Mouse (Mus musculus) MEL (cell line): ENCODE data around the gene Acin1. TPM values are rescaled to one million over a fixed set of nuclear protein-coding genes. Genes with fewer than 3 reads are reported as not detected.

Source experiments
- BHLHE40 ChIP-seq: IDR thresholded peaks from 2 replicates; pipeline ENCODE4 v1.6.1; 2012; ENCODE audit warnings: low read depth, mild to moderate bottlenecking, inconsistent platforms, low read length, improper control_type of control experiment, borderline replicate concordance
- CHD1 ChIP-seq: IDR thresholded peaks from 2 replicates; pipeline ENCODE4 v1.6.1; 2012; ENCODE audit warnings: low read depth, mild to moderate bottlenecking, inconsistent platforms, low read length, improper control_type of control experiment
- CHD2 ChIP-seq: IDR thresholded peaks from 2 replicates; pipeline ENCODE4 v1.6.1; 2011; ENCODE audit warnings: low read length, improper control_type of control experiment
- ELF1 ChIP-seq: IDR thresholded peaks from 2 replicates; pipeline ENCODE4 v1.6.1; 2014; ENCODE audit warnings: low read depth, mild to moderate bottlenecking, inconsistent platforms, low read length, improper control_type of control experiment, moderate library complexity
- ETS1 ChIP-seq: IDR thresholded peaks from 2 replicates; pipeline ENCODE4 v1.6.1; 2012; ENCODE audit warnings: low read depth, mild to moderate bottlenecking, inconsistent platforms, low read length, improper control_type of control experiment, moderate library complexity
- GABPA ChIP-seq: IDR thresholded peaks from 2 replicates; pipeline ENCODE4 v1.6.1; 2012; ENCODE audit warnings: low read depth, mild to moderate bottlenecking, inconsistent platforms, low read length, improper control_type of control experiment, moderate library complexity
- HCFC1 ChIP-seq: IDR thresholded peaks from 2 replicates; pipeline ENCODE4 v1.6.1; 2012; ENCODE audit warnings: low read depth, mild to moderate bottlenecking, inconsistent platforms, low read length, improper control_type of control experiment, moderate library complexity
- JUND ChIP-seq: IDR thresholded peaks from 2 replicates; pipeline ENCODE4 v1.6.1; 2011; ENCODE audit warnings: low read depth, mild to moderate bottlenecking, improper control_type of control experiment, low read length
- MAFK ChIP-seq: IDR thresholded peaks from 2 replicates; pipeline ENCODE4 v1.6.1; 2011; ENCODE audit warnings: low read depth, mild to moderate bottlenecking, low read length, improper control_type of control experiment, borderline replicate concordance
- NRF1 ChIP-seq: IDR thresholded peaks from 2 replicates; pipeline ENCODE4 v1.6.1; 2014; ENCODE audit warnings: low read depth, mild to moderate bottlenecking, inconsistent platforms, low read length, improper control_type of control experiment, moderate library complexity; ENCODE audit not compliant: poor library complexity, insufficient read depth, severe bottlenecking
- POLR2A ChIP-seq, 2 experiments: IDR thresholded peaks; 2 replicates each; pipeline ENCODE4 v1.6.1; 2011 to 2012; ENCODE audit warnings: low read length in 2 of 2, mild to moderate bottlenecking in 2 of 2, control low read depth in 1 of 2, improper control_type of control experiment in 1 of 2, low read depth in 1 of 2, moderate library complexity in 1 of 2; ENCODE audit not compliant: control insufficient read depth in 1 of 2, insufficient read depth in 1 of 2, poor library complexity in 1 of 2
- POLR2AphosphoS5 ChIP-seq: IDR thresholded peaks from 2 replicates; pipeline ENCODE4 v1.6.1; 2012; ENCODE audit warnings: low read depth, borderline replicate concordance, mild to moderate bottlenecking, inconsistent platforms, low read length, moderate library complexity, mixed read lengths
- RAD21 ChIP-seq: IDR thresholded peaks from 2 replicates; pipeline ENCODE4 v1.6.1; 2011; ENCODE audit warnings: mild to moderate bottlenecking, low read depth, low read length, improper control_type of control experiment
- RCOR1 ChIP-seq: IDR thresholded peaks from 2 replicates; pipeline ENCODE4 v1.6.1; 2012; ENCODE audit warnings: low read depth, mild to moderate bottlenecking, inconsistent platforms, low read length, improper control_type of control experiment
- SIN3A ChIP-seq: IDR thresholded peaks from 2 replicates; pipeline ENCODE4 v1.6.1; 2012; ENCODE audit warnings: low read length, improper control_type of control experiment, inconsistent platforms
- SMC3 ChIP-seq: IDR thresholded peaks from 2 replicates; pipeline ENCODE4 v1.6.1; 2011; ENCODE audit warnings: low read depth, low read length, improper control_type of control experiment
- TAL1 ChIP-seq: IDR thresholded peaks from 2 replicates; pipeline ENCODE4 v1.6.1; 2012; ENCODE audit warnings: mild to moderate bottlenecking, inconsistent platforms, low read length, moderate library complexity, mixed read lengths
- UBTF ChIP-seq: IDR thresholded peaks from 2 replicates; pipeline ENCODE4 v1.6.1; 2012; ENCODE audit warnings: low read depth, mild to moderate bottlenecking, inconsistent platforms, low read length, improper control_type of control experiment, moderate library complexity, borderline replicate concordance; ENCODE audit not compliant: insufficient read depth
- USF1 ChIP-seq: IDR thresholded peaks from 2 replicates; pipeline ENCODE4 v1.6.1; 2014; ENCODE audit warnings: low read depth, mild to moderate bottlenecking, inconsistent platforms, low read length, improper control_type of control experiment, moderate library complexity
- USF2 ChIP-seq, 2 experiments: IDR thresholded peaks; 2 replicates each; pipeline ENCODE4 v1.6.1; 2011 to 2012; ENCODE audit warnings: improper control_type of control experiment in 2 of 2, low read length in 2 of 2, borderline replicate concordance in 1 of 2, inconsistent platforms in 1 of 2, low read depth in 1 of 2, mild to moderate bottlenecking in 1 of 2; ENCODE audit not compliant: insufficient read depth in 1 of 2
- ZC3H11A ChIP-seq: IDR thresholded peaks from 2 replicates; pipeline ENCODE4 v1.6.1; 2012; ENCODE audit warnings: low read depth, mild to moderate bottlenecking, inconsistent platforms, low read length, improper control_type of control experiment
- ZKSCAN1 ChIP-seq: IDR thresholded peaks from 2 replicates; pipeline ENCODE4 v1.6.1; 2012; ENCODE audit warnings: low read depth, mild to moderate bottlenecking, inconsistent platforms, low read length, improper control_type of control experiment, moderate library complexity
- ZMIZ1 ChIP-seq: IDR thresholded peaks from 2 replicates; pipeline ENCODE4 v1.6.1; 2012; ENCODE audit warnings: low read depth, mild to moderate bottlenecking, inconsistent platforms, low read length, improper control_type of control experiment, moderate library complexity
- ZNF384 ChIP-seq: IDR thresholded peaks from 2 replicates; pipeline ENCODE4 v1.6.1; 2012; ENCODE audit warnings: low read depth, mild to moderate bottlenecking, inconsistent platforms, low read length, improper control_type of control experiment
- polyA plus RNA-seq, 2 experiments: library from polyadenylated mRNA; stranded (reverse) in 1 of 2; unstranded in 1 of 2; fragments of >175 nt in 1 of 2; fragments of >200 nt in 1 of 2; gene quantifications; 2 replicates each; pipeline versions ENCODE4 v1.2.1 to v1.2.4; 2012; ENCODE audit warnings: low replicate concordance in 2 of 2, low read depth in 1 of 2; ENCODE audit not compliant: insufficient read length in 2 of 2, insufficient read depth in 1 of 2, missing spikeins in 1 of 2
- total RNA-seq: library from RNA; depleted of rRNA; stranded (reverse); fragments of 300-350 nt; gene quantifications from 2 replicates; pipeline ENCODE4 v1.2.3, GENCODE M21; 2012

The Acin1 gene
- total and polyA plus RNA-seq, 3 experiments: 103 to 248 (median 115) TPM

DNA sequence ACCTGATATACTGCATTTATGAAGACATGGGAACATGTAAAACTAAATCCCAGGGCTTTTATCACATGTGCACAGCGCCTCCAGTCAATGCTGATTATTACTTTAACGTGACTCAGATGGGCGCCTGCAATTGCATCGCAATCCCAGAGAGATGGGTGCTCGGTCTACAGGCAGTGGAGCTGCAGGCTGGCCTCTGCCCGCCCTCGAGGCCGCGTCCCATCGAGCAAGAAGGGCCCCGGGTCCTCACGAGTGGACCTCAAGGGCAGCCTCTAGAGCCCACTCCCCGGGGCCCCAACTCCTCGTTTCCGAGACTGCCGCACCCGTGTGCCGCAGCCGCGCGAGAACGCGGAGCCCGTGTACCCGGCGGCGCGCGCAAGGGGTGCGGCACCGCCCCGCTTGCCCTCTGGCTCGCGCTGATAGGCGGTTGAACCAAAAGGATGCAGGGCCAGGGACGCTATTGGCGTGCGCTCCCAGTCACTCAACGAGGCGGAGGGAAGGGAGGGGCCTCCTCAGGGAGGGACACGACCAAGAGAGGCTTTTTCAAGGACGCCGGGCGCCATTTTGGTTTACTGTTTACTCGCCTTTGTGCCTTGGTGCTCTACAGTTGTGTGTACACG is 83.6 kb downstream of the Acin1 start (continued):
- TF ChIP-seq ZMIZ1 (peak; percentile 76; the same call in 1 of the 2 replicates), USF1 (no peak), TAL1 (peak; percentile 66), ETS1 (peak; percentile 40; the same call in 1 of the 2 replicates), SIN3A (peak; percentile 28; the same call in 1 of the 2 replicates), UBTF (no peak), USF2 (IDR thresholded peaks at IDR 0.05; ENCODE audit: borderline replicate concordance in 1 of 2, insufficient read depth in 1 of 2, low read depth in 1 of 2, low read length in 2 of 2) (no peak), POLR2AphosphoS5 (peak; percentile 93; the same call in 1 of the 2 replicates), CHD2 (peak; percentile 74), JUND (no peak), RCOR1 (no peak), ELF1 (no peak; the same call in 1 of the 2 replicates), RAD21 (no peak), GABPA (no peak), MAFK (no peak), POLR2A (IDR thresholded peaks at IDR 0.05; ENCODE audit: control insufficient read depth in 1 of 2, insufficient read depth in 1 of 2, low read depth in 1 of 2, low read length in 2 of 2, poor library complexity in 1 of 2) (peak; percentile 81 to 82), HCFC1 (peak; percentile 74), BHLHE40 (0 out of 2 replicates have a peak, but pooled peaks have one; percentile 46), ZNF384 (no peak), SMC3 (no peak), ZKSCAN1 (no peak), NRF1 (peak; percentile 68), CHD1 (no peak), ZC3H11A (no peak)
